Mouse (Mus musculus): ENCODE results near the gene Sorcs3. TPM values are rescaled to one million over a fixed set of nuclear protein-coding genes. Genes with fewer than 3 reads are reported as not detected.

Gene Sorcs3
- total RNA-seq, 2 experiments from 2014 or later: not detected

- no peak for ATAC-seq (replicated peaks; ENCODE audit: low FRiP score, low TSS enrichment, poor library complexity, severe bottlenecking)
These were observed 74.4 kb downstream of the Sorcs3 start for GRCm38 (mm10) chr19:48280273-48280672.

- no peak for ATAC-seq (replicated peaks; ENCODE audit: low FRiP score, low TSS enrichment, poor library complexity, severe bottlenecking)
These were observed 76.4 kb downstream of the Sorcs3 start for GRCm38 (mm10) chr19:48282250-48282649.

- ATAC-seq (replicated peaks; ENCODE audit: low FRiP score, low TSS enrichment, poor library complexity, severe bottlenecking): no peak
These were observed 77.4 kb downstream of the Sorcs3 start for GRCm38 (mm10) chr19:48283217-48283616.

GRCm38 (mm10) chr19:48285602-48286225 lies 79.9 kb downstream of the Sorcs3 start:
- no peak for ATAC-seq (replicated peaks; ENCODE audit: low FRiP score, low TSS enrichment, poor library complexity, severe bottlenecking)

- no peak for ATAC-seq (replicated peaks; ENCODE audit: low FRiP score, low TSS enrichment, poor library complexity, severe bottlenecking)
These were observed 88.4 kb downstream of the Sorcs3 start for GRCm38 (mm10) chr19:48294251-48294650.

DNA sequence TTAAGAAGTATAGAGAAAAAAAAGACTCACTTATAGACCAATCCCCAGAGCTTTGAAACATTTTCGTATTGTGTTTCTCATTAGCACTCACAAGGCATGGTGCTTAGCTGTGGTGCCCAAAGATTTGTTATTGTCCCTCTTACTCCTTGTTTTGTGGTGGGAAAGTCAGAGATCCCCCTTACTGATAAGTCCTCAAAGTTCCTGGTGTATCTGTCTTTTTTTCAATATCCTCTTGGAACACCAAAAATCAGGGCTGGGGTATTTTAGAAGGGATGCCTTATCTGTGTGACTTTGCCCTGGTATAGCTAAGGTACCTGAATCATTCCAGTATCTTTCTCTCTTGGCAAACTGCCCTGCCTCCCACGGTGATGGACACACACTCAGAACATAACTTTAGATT lies 92.6 kb downstream of the Sorcs3 start:
- ATAC-seq (replicated peaks; ENCODE audit: low FRiP score, low TSS enrichment, poor library complexity, severe bottlenecking): no peak

GRCm38 (mm10) chr19:48300440-48301231 lies 94.8 kb downstream of the Sorcs3 start:
- ATAC-seq (replicated peaks; ENCODE audit: low FRiP score, low TSS enrichment, poor library complexity, severe bottlenecking): no peak

DNA sequence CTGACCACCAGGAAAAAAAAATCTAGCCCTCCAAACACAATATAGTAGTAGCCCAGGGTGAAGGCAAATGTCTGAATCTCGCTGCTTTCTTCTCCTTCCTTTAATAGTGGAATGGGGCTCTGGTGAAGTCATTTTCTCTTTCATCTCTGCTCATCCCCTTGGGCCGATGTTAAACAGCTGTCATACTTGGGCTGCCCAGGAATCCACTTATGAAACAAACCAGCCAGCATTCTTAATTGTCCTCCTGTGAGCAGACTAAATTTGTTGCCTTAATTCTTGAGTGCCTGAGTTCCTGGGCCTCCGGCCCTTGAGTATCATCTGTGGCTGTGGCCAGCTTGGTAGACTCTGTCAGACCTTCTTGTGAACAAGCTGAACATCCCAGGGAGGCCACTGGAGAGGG lies 95.5 kb downstream of the Sorcs3 start:
- ATAC-seq (replicated peaks; ENCODE audit: low FRiP score, low TSS enrichment, poor library complexity, severe bottlenecking): no peak

DNA sequence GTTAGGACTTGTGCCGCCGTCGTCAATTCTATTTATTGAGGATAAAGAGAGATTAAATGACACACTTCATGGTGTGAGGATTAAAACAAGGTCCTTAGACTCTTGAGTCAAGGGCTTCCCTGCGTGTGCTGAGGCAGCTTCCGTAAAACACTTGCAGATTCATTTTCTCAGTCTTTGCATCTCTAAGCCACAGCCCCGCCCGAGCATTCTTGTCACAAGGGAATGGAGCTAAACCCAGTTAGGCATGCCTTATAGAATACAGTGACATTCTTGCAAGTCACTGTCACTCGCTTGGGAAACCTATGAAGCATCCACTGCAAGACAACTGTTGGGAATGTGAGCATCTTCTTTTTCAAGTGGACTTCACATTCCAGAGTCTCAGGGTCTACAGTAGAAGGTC lies 102.5 kb downstream of the Sorcs3 start:
- no peak for ATAC-seq (replicated peaks; ENCODE audit: low FRiP score, low TSS enrichment, poor library complexity, severe bottlenecking)

DNA sequence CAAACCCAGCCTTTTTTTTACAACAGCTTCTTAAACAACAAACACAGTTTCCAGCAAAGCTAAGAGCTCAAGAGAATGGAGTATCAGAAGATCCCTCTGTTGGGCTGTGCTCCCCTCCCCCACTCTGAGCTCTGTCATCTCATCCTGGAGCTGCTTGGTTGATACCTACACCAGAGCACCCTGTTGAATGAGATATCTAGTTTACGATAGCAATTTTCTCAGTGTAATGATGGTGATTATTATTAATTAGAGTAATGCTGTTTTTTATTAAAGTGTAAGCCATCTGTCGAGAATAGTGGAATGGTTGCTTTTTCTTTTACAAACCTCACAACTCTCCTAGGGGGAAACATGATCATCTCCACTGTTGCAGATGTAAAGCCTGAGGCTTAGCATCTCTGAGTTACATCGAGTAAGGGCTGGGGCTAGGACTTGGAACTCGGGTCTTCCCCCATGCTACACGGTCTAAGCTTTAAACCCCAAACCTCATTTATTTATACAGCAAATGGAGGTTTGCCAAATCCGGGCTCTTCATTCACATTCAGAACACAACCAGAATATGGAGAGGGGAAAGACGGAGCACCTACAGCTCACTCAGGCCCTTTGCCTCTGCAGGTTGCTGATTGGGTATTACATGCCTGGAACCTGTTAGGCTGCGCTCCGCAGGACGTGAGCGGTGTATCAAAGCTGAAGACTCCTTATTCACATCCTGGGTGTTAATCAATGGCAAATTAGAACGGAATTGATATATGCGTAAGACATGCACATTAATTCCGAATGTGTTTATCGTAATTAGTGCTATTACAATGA lies 103.9 kb downstream of the Sorcs3 start:
- no peak for ATAC-seq (replicated peaks; ENCODE audit: low FRiP score, low TSS enrichment, poor library complexity, severe bottlenecking)

DNA sequence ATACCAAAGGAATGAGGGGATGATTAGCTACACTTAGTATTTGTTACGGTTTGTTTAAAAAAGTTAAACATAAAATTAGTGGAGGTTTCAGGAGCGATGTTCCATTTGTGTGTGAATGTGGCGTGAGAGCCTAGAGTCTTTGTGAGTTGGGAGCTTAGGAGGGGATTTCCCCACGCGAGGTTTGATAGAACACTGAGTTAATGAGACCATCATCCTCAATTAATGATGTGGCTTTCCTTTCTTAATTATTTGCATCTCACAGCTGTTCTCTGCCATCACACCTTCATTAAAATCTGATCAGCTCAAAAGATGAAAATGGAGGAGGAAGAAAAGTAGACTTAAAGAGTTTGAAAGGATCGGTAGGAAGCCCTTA lies 104.5 kb downstream of the Sorcs3 start:
- ATAC-seq (replicated peaks; ENCODE audit: low FRiP score, low TSS enrichment, poor library complexity, severe bottlenecking): no peak

DNA sequence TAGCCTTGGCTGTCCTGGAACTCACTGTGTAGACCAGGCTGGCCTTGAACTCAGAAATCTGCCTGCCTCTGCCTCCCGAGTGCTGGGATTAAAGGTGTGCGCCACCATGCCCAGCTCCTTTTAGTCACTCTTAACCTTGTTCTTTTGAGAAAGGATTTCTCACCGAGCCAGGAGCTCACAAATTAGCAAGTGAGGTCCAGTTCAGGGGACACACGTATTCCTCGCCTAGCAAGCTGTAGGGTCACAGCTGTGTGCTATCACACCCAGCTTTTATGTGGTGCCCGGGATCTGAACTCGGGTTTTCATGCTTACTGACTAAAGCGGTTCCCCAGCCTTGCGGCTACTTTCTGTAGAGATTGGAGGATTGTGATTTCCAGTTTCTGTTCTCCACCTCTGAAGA lies 108.0 kb downstream of the Sorcs3 start:
- no peak for ATAC-seq (replicated peaks; ENCODE audit: low FRiP score, low TSS enrichment, poor library complexity, severe bottlenecking)

GRCm38 (mm10) chr19:48327115-48327514 lies 121.3 kb downstream of the Sorcs3 start:
- no peak for ATAC-seq (replicated peaks; ENCODE audit: low FRiP score, low TSS enrichment, poor library complexity, severe bottlenecking)

DNA sequence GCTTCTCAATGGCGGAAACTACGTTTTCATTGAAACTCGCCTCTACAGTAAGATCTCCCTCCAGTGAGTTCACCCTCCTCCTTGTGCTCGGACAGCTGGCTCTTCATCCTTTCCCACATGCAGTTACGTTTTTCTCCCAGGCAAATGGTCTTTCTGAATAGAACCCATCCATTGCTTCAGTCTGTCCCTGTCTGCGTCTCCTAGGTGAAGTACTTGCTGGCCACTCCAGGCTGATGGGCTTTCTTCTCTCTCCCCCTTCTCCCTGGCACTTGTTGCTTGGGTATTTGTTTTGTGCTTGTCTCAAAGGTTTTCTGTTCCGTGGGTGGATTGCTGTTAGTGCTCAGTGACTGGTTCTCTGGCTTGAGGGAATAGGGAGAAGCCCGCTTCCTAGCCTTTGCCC lies 122.3 kb downstream of the Sorcs3 start:
- ATAC-seq (replicated peaks; ENCODE audit: low FRiP score, low TSS enrichment, poor library complexity, severe bottlenecking): no peak

DNA sequence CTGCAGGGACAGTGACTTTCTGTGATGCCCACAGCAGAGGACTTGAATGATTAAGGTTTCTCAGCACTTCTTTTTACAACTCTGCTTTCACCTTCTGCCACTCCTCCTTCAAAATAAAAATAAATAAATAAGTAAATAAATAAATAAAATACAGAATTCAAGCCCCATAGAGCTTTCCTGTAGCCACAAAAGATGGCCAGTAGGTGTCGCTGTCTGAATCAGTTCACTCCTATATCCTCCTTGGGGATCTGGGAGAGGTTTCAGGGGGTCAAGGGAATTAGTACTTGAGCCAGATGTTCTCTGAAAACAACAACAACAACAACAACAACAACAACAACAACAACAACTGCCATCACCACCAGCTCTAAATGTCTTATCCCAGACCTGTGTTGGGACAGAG lies 125.8 kb downstream of the Sorcs3 start:
- no peak for ATAC-seq (replicated peaks; ENCODE audit: low FRiP score, low TSS enrichment, poor library complexity, severe bottlenecking)

DNA sequence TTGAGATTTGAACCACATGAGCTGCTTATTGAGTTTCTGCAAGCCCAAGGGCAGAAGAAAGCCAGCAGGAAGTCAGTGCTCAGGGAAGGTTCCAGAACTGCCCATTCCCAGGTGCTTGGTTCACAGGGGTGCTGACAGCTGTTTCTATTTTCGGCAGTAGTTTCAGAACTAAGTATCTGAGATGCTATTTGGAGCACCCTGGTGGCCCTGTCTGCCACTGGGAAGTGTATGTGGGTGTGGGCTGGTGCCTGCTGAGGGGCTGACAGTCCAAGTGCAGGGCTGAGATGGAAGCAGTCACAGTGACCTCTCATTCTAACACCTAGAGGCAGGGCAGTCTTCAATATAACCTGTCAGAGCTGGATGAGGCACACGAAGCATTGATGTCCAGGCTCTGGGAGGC lies 127.3 kb downstream of the Sorcs3 start:
- ATAC-seq (replicated peaks; ENCODE audit: low FRiP score, low TSS enrichment, poor library complexity, severe bottlenecking): no peak

GRCm38 (mm10) chr19:48337461-48337860 lies 131.6 kb downstream of the Sorcs3 start:
- ATAC-seq (replicated peaks; ENCODE audit: low FRiP score, low TSS enrichment, poor library complexity, severe bottlenecking): no peak

DNA sequence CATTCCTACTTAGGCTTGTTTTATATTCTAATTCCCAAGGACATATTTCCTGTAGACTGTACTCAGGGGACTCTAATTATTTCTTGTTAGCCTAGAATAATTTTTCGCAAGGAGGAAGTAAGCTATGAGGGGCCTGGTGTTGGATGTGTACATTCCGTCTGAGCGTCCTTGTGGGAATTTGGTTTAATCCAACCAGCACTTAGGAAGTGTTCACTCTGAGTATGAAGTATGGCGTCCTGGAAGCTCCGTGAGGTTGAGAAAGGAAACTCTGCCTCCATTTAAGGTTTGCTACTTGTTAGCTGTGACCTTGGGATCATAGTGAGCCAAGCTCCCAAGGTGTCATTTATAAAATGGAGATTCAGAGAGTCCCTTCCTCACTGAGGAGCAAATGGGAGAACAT lies 132.3 kb downstream of the Sorcs3 start:
- no peak for ATAC-seq (replicated peaks; ENCODE audit: low FRiP score, low TSS enrichment, poor library complexity, severe bottlenecking)

- ATAC-seq (replicated peaks; ENCODE audit: low FRiP score, low TSS enrichment, poor library complexity, severe bottlenecking): no peak
These were observed 136.9 kb downstream of the Sorcs3 start for GRCm38 (mm10) chr19:48342770-48343169.

DNA sequence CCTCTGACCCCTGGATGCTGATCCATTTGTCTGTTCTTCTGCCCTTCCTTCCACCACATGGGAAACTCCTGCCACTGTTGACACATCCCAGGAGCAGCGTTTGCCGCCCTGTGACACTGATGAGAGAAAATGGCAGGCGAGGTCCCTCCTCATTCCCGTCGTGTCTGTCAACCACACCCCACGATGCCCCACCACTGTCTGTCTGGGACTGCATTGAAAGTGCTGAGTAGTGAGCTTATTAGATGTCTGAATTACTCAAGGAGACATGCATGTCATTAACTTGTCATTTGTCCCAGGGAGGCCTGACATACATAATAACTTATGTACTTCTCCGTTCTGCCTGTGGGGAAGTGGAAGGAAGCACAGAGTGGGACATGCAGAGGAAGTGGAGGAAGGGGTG lies 137.6 kb downstream of the Sorcs3 start:
- ATAC-seq (replicated peaks; ENCODE audit: low FRiP score, low TSS enrichment, poor library complexity, severe bottlenecking): no peak

DNA sequence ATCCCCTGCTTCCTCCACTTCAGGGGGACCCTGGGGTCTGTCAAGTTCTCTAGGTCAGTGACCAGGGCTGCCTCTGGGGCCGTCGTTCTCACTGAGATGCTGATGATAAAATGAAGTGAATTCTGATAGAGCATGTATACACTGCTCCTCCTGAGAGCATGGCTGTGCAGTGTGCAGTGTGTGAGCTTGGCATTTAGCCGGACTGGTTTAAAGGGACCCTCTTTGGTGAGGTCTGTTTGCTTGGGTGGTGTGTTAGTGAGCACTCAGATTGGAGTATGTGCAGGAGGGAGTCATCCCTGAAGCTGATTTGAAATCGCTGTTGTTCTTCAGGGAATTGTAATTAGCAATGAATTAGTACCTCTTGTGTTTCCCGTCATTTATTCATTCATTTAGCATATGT lies 141.3 kb downstream of the Sorcs3 start:
- ATAC-seq (replicated peaks; ENCODE audit: low FRiP score, low TSS enrichment, poor library complexity, severe bottlenecking): no peak

All from megakaryocyte-erythroid progenitor cell, adult 5-6 weeks (primary cell).